Mouse (Mus musculus): ENCODE measurements around the gene Zfp710. TPM values are rescaled to one million over a fixed set of nuclear protein-coding genes. Genes with fewer than 3 reads are reported as not detected.

Zfp710 gene
- polyA plus RNA-seq, 1 experiment, result 5.3 TPM

DNA sequence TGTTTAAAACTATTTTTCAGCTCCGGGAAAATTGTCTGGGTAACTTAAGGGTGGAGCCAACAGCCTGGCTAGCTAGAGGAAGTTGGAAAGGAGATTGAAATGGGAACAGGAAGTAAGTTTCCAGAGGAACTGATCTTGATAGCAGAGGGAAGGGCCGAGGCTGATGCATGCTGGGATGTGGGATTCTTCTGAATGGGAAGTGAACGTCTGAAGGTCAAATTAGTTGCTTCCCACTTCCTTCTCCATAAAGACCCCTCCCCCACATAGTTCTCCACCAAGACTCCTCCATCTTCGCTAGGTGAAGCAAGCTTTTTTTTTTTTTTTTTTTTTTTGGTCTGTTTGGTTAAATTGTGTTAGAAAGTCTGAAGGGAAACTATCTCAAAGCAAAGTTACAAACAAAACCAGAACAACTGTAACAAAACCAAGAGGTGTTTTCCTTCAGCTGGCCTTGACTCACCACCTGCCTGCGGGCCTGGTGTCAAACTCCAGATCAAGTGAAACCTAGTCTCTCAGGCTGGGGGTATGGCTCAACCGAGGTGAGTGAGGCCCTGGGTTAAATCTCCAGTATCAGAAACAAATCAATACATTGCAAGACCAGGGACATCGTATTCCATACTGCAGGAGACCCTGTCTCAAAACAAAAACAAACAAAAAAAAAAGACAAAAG is 10.6 kb upstream of the Zfp710 start:
- no peak overlapping the region for H3K4me2 ChIP-seq (ENCODE audit: low read depth)
- no peak overlapping the region for H3K4me3 ChIP-seq
- no peak overlapping the region for H3ac ChIP-seq (ENCODE audit: control insufficient read depth, insufficient read length)
- TF ChIP-seq MAX (IDR thresholded peaks at IDR 0.05; ENCODE audit: low read depth), result no peak
- no peak for TF ChIP-seq TCF12 (IDR thresholded peaks at IDR 0.05; ENCODE audit: insufficient read depth, poor library complexity, severe bottlenecking)
- TF ChIP-seq SRF (IDR thresholded peaks at IDR 0.05; ENCODE audit: control insufficient read depth, insufficient read length, low read depth), result no peak
- no peak for TF ChIP-seq MYOD1 (IDR thresholded peaks at IDR 0.05; ENCODE audit: control insufficient read depth in 1 of 3, insufficient read length in 2 of 3, low read depth in 2 of 3)
- TF ChIP-seq POLR2AphosphoS2 (IDR thresholded peaks at IDR 0.05; ENCODE audit: insufficient read length, low read depth), result no peak
- TF ChIP-seq MYOG (IDR thresholded peaks at IDR 0.05; ENCODE audit: control insufficient read depth in 1 of 3, insufficient read depth in 1 of 3, insufficient read length in 2 of 3, low read depth in 2 of 3), result no peak
- TF ChIP-seq USF1 (IDR thresholded peaks at IDR 0.05; ENCODE audit: low read depth), result no peak
- no peak for TF ChIP-seq REST (IDR thresholded peaks at IDR 0.05; ENCODE audit: insufficient read depth, insufficient read length)
- no peaks in the 10 kb centered on the region for H3K36me3 ChIP-seq (ENCODE audit: control insufficient read depth, insufficient read depth)
- H3K79me2 ChIP-seq (ENCODE audit: control insufficient read depth, insufficient read depth), result no peaks in the 10 kb centered on the region
- H3K27me3 ChIP-seq (ENCODE audit: control insufficient read depth, insufficient read depth, insufficient read length), result no peaks in the 10 kb centered on the region

DNA sequence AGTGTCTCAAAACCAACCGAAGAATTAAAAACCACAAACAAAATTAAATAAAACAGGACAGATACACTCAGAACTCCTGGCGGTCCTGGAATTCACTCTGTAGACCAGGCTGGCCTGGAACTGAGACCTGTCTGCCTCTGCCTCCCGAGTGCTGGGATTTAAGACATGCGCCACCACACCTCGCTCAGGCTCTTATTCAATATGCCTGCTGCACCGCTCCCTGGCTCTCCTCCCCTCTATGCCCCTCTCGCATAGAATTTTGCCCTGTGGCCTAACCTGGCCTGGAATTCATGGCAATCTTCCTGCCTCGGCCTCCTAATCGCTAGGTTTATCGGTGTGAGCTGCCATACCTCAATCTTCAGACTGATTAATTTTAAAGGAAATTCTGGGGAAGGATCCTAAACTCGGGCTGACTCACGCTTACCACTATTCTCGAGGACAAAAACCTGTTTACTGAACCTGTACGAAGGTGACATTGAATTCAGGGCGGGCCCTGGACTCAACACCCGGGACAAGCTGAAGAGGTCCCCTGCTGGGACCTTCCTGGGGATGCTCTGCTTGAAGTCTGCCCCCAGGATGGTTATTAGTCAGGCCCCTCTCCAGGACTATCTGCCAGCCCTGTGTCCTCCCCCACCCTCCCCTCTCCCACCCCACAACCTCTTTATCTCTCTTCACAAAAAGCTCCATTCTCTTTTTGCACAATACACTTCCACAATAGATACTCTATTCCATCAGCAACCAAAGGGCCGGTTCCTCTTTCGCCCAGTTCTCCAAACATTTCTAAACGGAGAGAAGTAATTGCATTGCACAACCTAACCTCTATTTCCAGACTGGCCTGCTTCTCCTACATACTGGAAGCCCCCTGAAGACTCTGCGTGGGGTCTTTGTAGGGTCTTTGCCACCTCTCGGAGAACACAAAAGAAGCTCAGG is 9.5 kb upstream of the Zfp710 start:
- TF ChIP-seq TCF12 (IDR thresholded peaks at IDR 0.05; ENCODE audit: insufficient read depth, poor library complexity, severe bottlenecking), result no peak
- H3K36me3 ChIP-seq (ENCODE audit: control insufficient read depth, insufficient read depth), result no peaks in the 10 kb centered on the region

DNA sequence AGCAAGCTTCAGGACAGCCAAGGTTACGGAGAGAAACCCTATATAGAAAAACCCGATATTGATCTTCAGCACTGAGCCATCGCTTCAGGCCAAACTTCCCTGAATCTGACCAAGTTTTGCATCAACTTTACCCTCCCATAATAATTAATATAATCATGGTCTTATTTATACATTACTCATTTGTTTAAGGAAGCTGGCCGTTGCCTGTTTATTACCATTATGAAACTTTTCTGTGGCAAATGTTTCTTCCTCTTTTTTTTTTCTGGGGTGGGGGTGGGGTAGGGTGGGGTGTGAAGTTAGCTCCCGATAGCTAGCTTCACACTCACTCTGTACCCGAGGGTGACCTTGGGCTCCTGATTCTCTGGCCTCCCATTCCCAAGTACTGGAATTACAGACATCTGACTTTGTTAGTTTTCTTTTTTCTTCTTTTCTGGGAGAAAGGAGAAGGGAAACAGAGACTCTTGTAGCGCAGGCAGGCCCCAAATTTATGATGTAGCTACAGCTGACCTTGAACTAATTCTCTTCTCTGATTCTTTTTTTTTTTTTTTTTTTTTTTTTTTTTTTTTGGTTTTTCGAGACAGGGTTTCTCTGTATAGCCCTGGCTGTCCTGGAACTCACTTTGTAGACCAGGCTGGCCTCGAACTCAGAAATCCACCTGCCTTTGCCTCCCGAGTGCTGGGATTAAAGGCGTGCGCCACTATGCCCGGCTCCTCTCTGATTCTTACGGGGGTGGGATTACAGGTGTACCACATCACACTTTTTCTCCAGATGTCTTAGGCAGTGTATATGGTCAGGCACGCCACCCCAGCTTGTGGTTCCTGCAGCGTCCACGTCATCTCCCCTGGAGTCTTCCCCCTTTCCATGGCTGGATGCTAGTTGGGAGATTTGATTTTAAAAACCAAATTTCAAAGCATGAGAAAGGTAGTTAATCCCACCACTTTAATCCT is 5.8 kb upstream of the Zfp710 start:
- no peaks in the 10 kb centered on the region for H3K79me2 ChIP-seq (ENCODE audit: control insufficient read depth, insufficient read depth)
- TF ChIP-seq POLR2AphosphoS2 (IDR thresholded peaks at IDR 0.05; ENCODE audit: insufficient read length, low read depth) (no peak), CEBPB (IDR thresholded peaks at IDR 0.05; ENCODE audit: insufficient read depth, poor library complexity, severe bottlenecking) (no peak), POLR2A (IDR thresholded peaks at IDR 0.05; ENCODE audit: insufficient read length, low read depth) (no peak), SRF (IDR thresholded peaks at IDR 0.05; ENCODE audit: control insufficient read depth, insufficient read length, low read depth) (no peak), E2F4 (IDR thresholded peaks at IDR 0.05; ENCODE audit: insufficient read depth) (no peak), TCF3 (IDR thresholded peaks at IDR 0.05; ENCODE audit: insufficient read length, low read depth) (no peak), MYOD1 (IDR thresholded peaks at IDR 0.05; ENCODE audit: control insufficient read depth in 1 of 3, insufficient read length in 2 of 3, low read depth in 2 of 3) (no peak), USF1 (IDR thresholded peaks at IDR 0.05; ENCODE audit: low read depth) (no peak), REST (IDR thresholded peaks at IDR 0.05; ENCODE audit: insufficient read depth, insufficient read length) (no peak), TCF12 (IDR thresholded peaks at IDR 0.05; ENCODE audit: insufficient read depth, poor library complexity, severe bottlenecking) (no peak), MYOG (IDR thresholded peaks at IDR 0.05; ENCODE audit: control insufficient read depth in 1 of 3, insufficient read depth in 1 of 3, insufficient read length in 2 of 3, low read depth in 2 of 3) (no peak), MAX (IDR thresholded peaks at IDR 0.05; ENCODE audit: low read depth) (no peak)
- H3K4me3 ChIP-seq, result no peak overlapping the region
- no peaks in the 10 kb centered on the region for H3K36me3 ChIP-seq (ENCODE audit: control insufficient read depth, insufficient read depth)
- H3K4me2 ChIP-seq (ENCODE audit: low read depth), result no peak overlapping the region
- no peak overlapping the region for H3ac ChIP-seq (ENCODE audit: control insufficient read depth, insufficient read length)
- no peaks in the 10 kb centered on the region for H3K27me3 ChIP-seq (ENCODE audit: control insufficient read depth, insufficient read depth, insufficient read length)

More for the DNA sequence above, 9.5 kb upstream of the Zfp710 start:
- Histone ChIP-seq H3K4me3 (no peak overlapping the region), H3K79me2 (ENCODE audit: control insufficient read depth, insufficient read depth) (no peaks in the 10 kb centered on the region), H3ac (ENCODE audit: control insufficient read depth, insufficient read length) (no peak overlapping the region), H3K4me2 (ENCODE audit: low read depth) (no peak overlapping the region), H3K27me3 (ENCODE audit: control insufficient read depth, insufficient read depth, insufficient read length) (no peaks in the 10 kb centered on the region)

DNA sequence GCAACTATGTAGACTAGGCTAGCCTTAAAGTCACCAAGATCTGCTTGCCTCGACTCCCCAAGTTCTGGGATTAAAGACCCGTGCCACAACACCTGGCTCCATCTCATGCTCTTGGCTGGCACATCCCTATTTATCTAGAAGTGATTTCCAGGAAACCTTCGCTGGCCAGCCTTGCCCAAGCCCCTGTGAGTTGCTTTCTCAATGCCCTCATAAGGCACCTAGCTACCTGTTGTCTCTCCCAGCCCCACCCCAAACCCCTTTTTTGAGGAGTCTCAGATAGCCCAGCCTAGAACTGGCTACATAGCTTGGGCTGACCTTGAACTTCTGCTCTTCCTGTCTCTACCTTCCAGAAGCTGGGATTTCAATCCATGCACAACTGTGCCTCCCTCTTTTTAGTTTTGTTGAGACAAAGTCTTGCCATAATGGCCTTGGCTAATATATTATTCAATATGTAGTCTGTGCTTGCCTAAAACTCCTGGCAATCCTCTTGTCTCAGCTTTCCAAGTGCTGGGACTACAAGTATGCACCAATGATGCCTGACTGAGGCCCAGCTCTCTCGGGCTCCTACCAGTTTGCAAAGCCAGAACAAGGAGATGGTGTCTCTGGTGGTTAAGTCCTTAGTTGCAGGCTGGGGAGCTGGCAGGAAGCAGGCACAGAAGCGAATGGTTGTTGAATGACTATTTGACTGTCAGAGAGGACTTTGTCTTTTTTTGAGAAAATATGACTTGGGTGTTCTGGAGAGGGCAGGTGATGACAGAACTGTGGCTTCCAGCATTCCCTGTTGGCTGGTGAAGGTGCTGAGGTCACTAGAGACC is 786 bp upstream of the Zfp710 start:
- Histone ChIP-seq H3K79me2 (ENCODE audit: control insufficient read depth, insufficient read depth) (peaks cover 14% of the 10 kb centered on the region), H3K36me3 (ENCODE audit: control insufficient read depth, insufficient read depth) (no peaks in the 10 kb centered on the region), H3K27me3 (ENCODE audit: control insufficient read depth, insufficient read depth, insufficient read length) (no peaks in the 10 kb centered on the region), H3ac (ENCODE audit: control insufficient read depth, insufficient read length) (no peak overlapping the region), H3K4me3 (peak overlapping the region; percentile 59), H3K4me2 (ENCODE audit: low read depth) (no peak overlapping the region)
- TF ChIP-seq TCF12 (IDR thresholded peaks at IDR 0.05; ENCODE audit: insufficient read depth, poor library complexity, severe bottlenecking) (no peak), E2F4 (IDR thresholded peaks at IDR 0.05; ENCODE audit: insufficient read depth) (no peak), USF1 (IDR thresholded peaks at IDR 0.05; ENCODE audit: low read depth) (no peak), MAX (IDR thresholded peaks at IDR 0.05; ENCODE audit: low read depth) (no peak), CEBPB (IDR thresholded peaks at IDR 0.05; ENCODE audit: insufficient read depth, poor library complexity, severe bottlenecking) (no peak), MYOG (IDR thresholded peaks at IDR 0.05; ENCODE audit: control insufficient read depth in 1 of 3, insufficient read depth in 1 of 3, insufficient read length in 2 of 3, low read depth in 2 of 3) (no peak), SRF (IDR thresholded peaks at IDR 0.05; ENCODE audit: control insufficient read depth, insufficient read length, low read depth) (no peak), REST (IDR thresholded peaks at IDR 0.05; ENCODE audit: insufficient read depth, insufficient read length) (no peak), TCF3 (IDR thresholded peaks at IDR 0.05; ENCODE audit: insufficient read length, low read depth) (no peak), MYOD1 (IDR thresholded peaks at IDR 0.05; ENCODE audit: control insufficient read depth in 1 of 3, insufficient read length in 2 of 3, low read depth in 2 of 3) (no peak)

All from myocyte (in vitro differentiated cells).